Mouse (Mus musculus) G1E (cell line): ENCODE data around the gene Klf16. TPM values are rescaled to one million over a fixed set of nuclear protein-coding genes. Genes with fewer than 3 reads are reported as not detected.

Experiments
- ATAC-seq: 2 replicates; pipeline ENCODE4 v1.8.0; 2016; ENCODE audit warnings: mild to moderate bottlenecking; ENCODE audit not compliant: insufficient number of reproducible peaks, poor library complexity, low FRiP score, severe bottlenecking; ENCODE audit errors: extremely low read depth
- DNase-seq: peaks from one replicate; pipeline ENCODE4 v3.0.0; 2012; ENCODE audit warnings: low spot score
- H3K27me3 ChIP-seq: 2 replicates; pipeline ENCODE4 v1.6.1; 2012; ENCODE audit warnings: mild to moderate bottlenecking, low read length, inconsistent platforms; ENCODE audit not compliant: insufficient read depth
- H3K36me3 ChIP-seq: replicated peaks from 2 replicates; pipeline ENCODE3; 2012; ENCODE audit warnings: mild to moderate bottlenecking, inconsistent platforms
- H3K4me1 ChIP-seq: 2 replicates; pipeline ENCODE4 v1.6.1; 2012; ENCODE audit warnings: low read depth, low read length, inconsistent platforms, mixed read lengths; ENCODE audit not compliant: insufficient read depth
- H3K4me3 ChIP-seq: 2 replicates; pipeline ENCODE4 v1.5.1; 2012; ENCODE audit warnings: low read depth, mild to moderate bottlenecking, inconsistent platforms, low read length, moderate library complexity, mixed read lengths
- H3K9me3 ChIP-seq: replicated peaks from 2 replicates; pipeline ENCODE4 v1.6.1; 2012; ENCODE audit warnings: inconsistent platforms
- CTCF ChIP-seq: IDR thresholded peaks from 2 replicates; pipeline ENCODE4 v1.5.1; 2012; ENCODE audit warnings: low read depth, low read length, inconsistent platforms, mixed read lengths
- GATA1 ChIP-seq: IDR thresholded peaks from 2 replicates; pipeline ENCODE4 v1.6.1; 2012; ENCODE audit warnings: borderline replicate concordance, low read length, inconsistent platforms, mixed read lengths
- GATA2 ChIP-seq: IDR thresholded peaks from 2 replicates; pipeline ENCODE4 v1.6.1; 2012; ENCODE audit warnings: low read depth, low read length, inconsistent platforms, borderline replicate concordance
- POLR2AphosphoS5 ChIP-seq: IDR thresholded peaks from 2 replicates; pipeline ENCODE4 v1.6.1; 2012; ENCODE audit warnings: low read depth, low read length, inconsistent platforms; ENCODE audit not compliant: insufficient replicate concordance
- TAL1 ChIP-seq: conservative IDR thresholded peaks from 2 replicates; pipeline ENCODE4 v1.6.1; 2012; ENCODE audit warnings: low read depth, low read length, inconsistent platforms, mixed read lengths
- polyA plus RNA-seq: library from polyadenylated mRNA; stranded (reverse); fragments of >175 nt; gene quantifications from 2 replicates; pipeline ENCODE4 v1.2.3, GENCODE M21; 2012
- total RNA-seq, 2 experiments: library from RNA; stranded (forward) in 1 of 2; stranded (reverse) in 1 of 2; fragments of 200-1000 nt in 1 of 2; fragments of >200 nt in 1 of 2; fragmentation: Nextera tagmentation in 1 of 2; gene quantifications; 2 replicates each; pipeline ENCODE4 v1.2.3; 2014 to 2017

Gene Klf16
- total and polyA plus RNA-seq, 3 experiments = 6.1 to 105 (median 14.0) TPM

- ATAC-seq = no peak
- Histone ChIP-seq H3K4me3 (no peak overlapping the region), H3K4me1 (peaks cover 24% of the 10 kb centered on the region), H3K9me3 (no peaks in the 10 kb centered on the region), H3K27me3 (no peaks in the 10 kb centered on the region), H3K36me3 (peaks cover 91% of the 10 kb centered on the region)
- TF ChIP-seq GATA2 (no peak), POLR2AphosphoS5 (no peak), CTCF (no peak), TAL1 (no peak), GATA1 (no peak)
- DNase-seq = no peak
Observed at GRCm38 (mm10) chr10:80613821-80614220, 36.7 kb upstream of the Klf16 start.

- Histone ChIP-seq H3K27me3 (no peaks in the 10 kb centered on the region), H3K4me1 (peaks cover 42% of the 10 kb centered on the region), H3K9me3 (no peaks in the 10 kb centered on the region), H3K4me3 (no peak overlapping the region), H3K36me3 (peaks cover 98% of the 10 kb centered on the region)
- DNase-seq (no peak), ATAC-seq (no peak)
- TF ChIP-seq GATA2 (no peak), POLR2AphosphoS5 (no peak), GATA1 (no peak), CTCF (no peak), TAL1 (no peak)
Observed at GRCm38 (mm10) chr10:80611905-80612304, 34.8 kb upstream of the Klf16 start.

GRCm38 (mm10) chr10:80611024-80611423 is 33.9 kb upstream of the Klf16 start:
- Histone ChIP-seq H3K4me3 (no peak overlapping the region), H3K27me3 (no peaks in the 10 kb centered on the region), H3K9me3 (no peaks in the 10 kb centered on the region), H3K4me1 (peaks cover 51% of the 10 kb centered on the region), H3K36me3 (peaks cover 99% of the 10 kb centered on the region)
- peak; percentile 35 for DNase-seq
- ATAC-seq = no peak
- TF ChIP-seq CTCF = peak; percentile 98
- no peak for TF ChIP-seq TAL1

- Histone ChIP-seq H3K36me3 (peaks cover 97% of the 10 kb centered on the region), H3K9me3 (no peaks in the 10 kb centered on the region), H3K4me3 (no peak overlapping the region), H3K27me3 (no peaks in the 10 kb centered on the region), H3K4me1 (peaks cover 56% of the 10 kb centered on the region)
- TF ChIP-seq GATA2 (no peak), TAL1 (no peak), GATA1 (no peak)
- no peak for DNase-seq
- no peak for ATAC-seq
Observed at GRCm38 (mm10) chr10:80610116-80610785, 33.1 kb upstream of the Klf16 start.

GRCm38 (mm10) chr10:80609269-80609924 is 32.3 kb upstream of the Klf16 start:
- Histone ChIP-seq H3K4me1 (peaks cover 63% of the 10 kb centered on the region), H3K27me3 (no peaks in the 10 kb centered on the region), H3K4me3 (no peak overlapping the region), H3K9me3 (no peaks in the 10 kb centered on the region), H3K36me3 (peaks cover 97% of the 10 kb centered on the region)
- ATAC-seq (no peak), DNase-seq (no peak)
- TF ChIP-seq POLR2AphosphoS5 (no peak), TAL1 (no peak), GATA1 (no peak), GATA2 (no peak), CTCF (no peak)

GRCm38 (mm10) chr10:80608435-80608834 is 31.3 kb upstream of the Klf16 start:
- H3K36me3 ChIP-seq = peaks cover 94% of the 10 kb centered on the region

More at GRCm38 (mm10) chr10:80608435-80608834, 31.3 kb upstream of the Klf16 start:
- H3K4me3 ChIP-seq = no peak overlapping the region
- H3K27me3 ChIP-seq = no peaks in the 10 kb centered on the region
- H3K4me1 ChIP-seq = peaks cover 70% of the 10 kb centered on the region
- no peaks in the 10 kb centered on the region for H3K9me3 ChIP-seq
- TF ChIP-seq POLR2AphosphoS5 (no peak), GATA1 (no peak)
- ATAC-seq (no peak), DNase-seq (no peak)
